Mouse (Mus musculus): ENCODE results near the gene Arf4. TPM values are rescaled to one million over a fixed set of nuclear protein-coding genes. Genes with fewer than 3 reads are reported as not detected.

Arf4 gene
- 611 and 662 TPM in 2 replicates for polyA plus RNA-seq (2014; fragmentation: Nextera tagmentation; extraction: Ambion mirVana)

DNA sequence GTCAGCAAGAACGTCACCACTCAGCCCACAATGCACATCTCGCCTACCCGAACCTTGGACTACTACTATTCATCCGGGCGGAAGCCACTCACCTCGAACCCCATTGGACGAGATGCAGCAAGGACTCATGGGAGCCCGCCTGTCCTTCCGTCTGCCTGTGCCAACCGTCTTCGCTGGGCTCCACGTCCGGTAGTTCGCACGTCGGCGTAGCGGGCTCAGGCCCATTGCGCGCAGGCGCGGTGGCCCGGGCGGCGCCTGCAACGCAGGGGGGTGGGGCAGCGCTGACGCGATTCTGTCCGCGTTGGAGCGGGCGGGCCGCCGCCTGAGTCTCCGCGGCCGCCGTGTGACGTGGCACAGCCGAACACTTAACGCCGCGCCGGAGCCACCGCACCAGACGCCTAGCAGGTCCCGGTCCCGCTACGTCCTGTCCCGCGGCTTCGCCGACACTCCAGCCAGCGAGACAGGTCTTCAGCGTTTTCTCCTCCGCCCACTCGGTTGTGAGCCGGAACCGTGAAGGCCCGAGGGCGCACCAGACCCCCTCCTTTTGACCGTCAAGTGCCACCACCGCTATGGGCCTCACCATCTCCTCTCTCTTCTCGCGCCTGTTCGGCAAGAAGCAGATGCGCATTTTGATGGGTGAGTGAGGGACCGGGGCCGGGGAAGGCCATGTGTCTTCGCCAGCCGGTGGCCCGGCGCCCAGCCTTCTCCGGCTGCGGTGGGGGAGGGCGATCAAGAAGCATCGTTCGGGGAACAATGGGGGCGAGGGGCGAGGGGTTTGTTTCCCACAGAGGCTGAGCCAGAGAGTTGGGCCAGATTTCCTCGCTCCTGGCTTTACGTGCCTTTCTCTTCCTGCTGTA lies at the start of gene Arf4:
TSS of gene Arf4 (plus strand) at position 224 of the 857 bp plus-strand sequence.
- 1% methylated on average over 82 of the region's 83 CpGs for WGBS
- Histone ChIP-seq H3K36me3 (replicated peaks; ENCODE audit: control insufficient read depth, insufficient read depth, low read depth, low read length) (no peaks in the 10 kb centered on the region), H3K27me3 (ENCODE audit: control insufficient read depth, insufficient read depth, low read length) (no peaks in the 10 kb centered on the region), H3K27ac (replicated peaks; ENCODE audit: low read depth, low read length) (peak within 1 kb of the TSS; percentile 92), H3K4me1 (ENCODE audit: control insufficient read depth, insufficient read depth, low read length) (no peaks in the 10 kb centered on the region), H3K4me2 (ENCODE audit: low read depth, low read length) (peak within 1 kb of the TSS; percentile 55), H3K4me3 (ENCODE audit: low read depth, low read length) (peak within 1 kb of the TSS; percentile 95), H3K9ac (replicated peaks; ENCODE audit: low read length) (peak within 1 kb of the TSS; percentile 94), H3K9me3 (replicated peaks; ENCODE audit: control insufficient read depth, low read length) (no peaks in the 10 kb centered on the region)
- DNase-seq (ENCODE audit: low spot score) (peak; percentile 97), ATAC-seq (replicated peaks; ENCODE audit: insufficient number of reproducible peaks, low FRiP score, low TSS enrichment, low read depth) (peak; percentile 98)

- no peak overlapping the region for H3K27ac ChIP-seq (replicated peaks; ENCODE audit: low read depth, low read length)
- H3K9me3 ChIP-seq (replicated peaks; ENCODE audit: control insufficient read depth, low read length): no peaks in the 10 kb centered on the region
- no peaks in the 10 kb centered on the region; the same call in 1 of the 2 replicates for H3K36me3 ChIP-seq (replicated peaks; ENCODE audit: control insufficient read depth, insufficient read depth, low read depth, low read length)
- ATAC-seq (replicated peaks; ENCODE audit: insufficient number of reproducible peaks, low FRiP score, low TSS enrichment, low read depth) (no peak), DNase-seq (ENCODE audit: low spot score) (no peak)
- H3K27me3 ChIP-seq (ENCODE audit: control insufficient read depth, insufficient read depth, low read length): no peaks in the 10 kb centered on the region
- no peaks in the 10 kb centered on the region for H3K4me1 ChIP-seq (ENCODE audit: control insufficient read depth, insufficient read depth, low read length)
- no peak overlapping the region for H3K9ac ChIP-seq (replicated peaks; ENCODE audit: low read length)
- no peak overlapping the region for H3K4me2 ChIP-seq (ENCODE audit: low read depth, low read length)
- H3K4me3 ChIP-seq (ENCODE audit: low read depth, low read length): no peak overlapping the region
Observed at GRCm38 (mm10) chr14:26591353-26591752, 46.5 kb upstream of the Arf4 start.

GRCm38 (mm10) chr14:26593281-26593895 lies 44.5 kb upstream of the Arf4 start:
- Histone ChIP-seq H3K4me1 (ENCODE audit: control insufficient read depth, insufficient read depth, low read length) (no peaks in the 10 kb centered on the region), H3K4me2 (ENCODE audit: low read depth, low read length) (no peak overlapping the region), H3K27ac (replicated peaks; ENCODE audit: low read depth, low read length) (no peak overlapping the region), H3K9ac (replicated peaks; ENCODE audit: low read length) (no peak overlapping the region), H3K27me3 (ENCODE audit: control insufficient read depth, insufficient read depth, low read length) (no peaks in the 10 kb centered on the region), H3K4me3 (ENCODE audit: low read depth, low read length) (no peak overlapping the region), H3K36me3 (replicated peaks; ENCODE audit: control insufficient read depth, insufficient read depth, low read depth, low read length) (no peaks in the 10 kb centered on the region; the same call in none of the 2 replicates), H3K9me3 (replicated peaks; ENCODE audit: control insufficient read depth, low read length) (no peaks in the 10 kb centered on the region)
- 84% methylated on average over 2 of the region's 2 CpGs for WGBS
- DNase-seq (ENCODE audit: low spot score) (no peak), ATAC-seq (replicated peaks; ENCODE audit: insufficient number of reproducible peaks, low FRiP score, low TSS enrichment, low read depth) (no peak)

DNA sequence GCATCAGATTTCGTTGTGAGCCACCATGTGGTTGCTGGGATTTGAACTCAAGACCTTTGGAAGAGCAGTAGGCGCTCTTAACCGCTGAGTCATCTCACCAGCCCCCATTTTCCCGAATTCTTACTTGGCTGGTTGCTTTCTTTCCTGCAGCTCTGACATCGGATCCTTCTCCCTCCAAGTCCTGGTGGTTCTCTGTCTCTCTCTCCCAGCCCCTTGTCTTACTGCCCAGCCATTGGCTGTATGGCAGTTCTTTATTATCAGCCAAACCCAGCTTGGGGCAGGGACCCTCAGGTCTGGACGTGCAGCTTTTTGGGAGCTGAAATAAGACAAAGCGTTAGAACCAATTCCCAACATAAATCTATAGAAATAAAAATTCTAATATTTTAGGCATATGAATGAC lies 42.7 kb upstream of the Arf4 start:
- Histone ChIP-seq H3K4me3 (ENCODE audit: low read depth, low read length) (no peak overlapping the region), H3K4me1 (ENCODE audit: control insufficient read depth, insufficient read depth, low read length) (no peaks in the 10 kb centered on the region), H3K4me2 (ENCODE audit: low read depth, low read length) (no peak overlapping the region), H3K27ac (replicated peaks; ENCODE audit: low read depth, low read length) (no peak overlapping the region), H3K9ac (replicated peaks; ENCODE audit: low read length) (no peak overlapping the region), H3K36me3 (replicated peaks; ENCODE audit: control insufficient read depth, insufficient read depth, low read depth, low read length) (no peaks in the 10 kb centered on the region; the same call in none of the 2 replicates), H3K9me3 (replicated peaks; ENCODE audit: control insufficient read depth, low read length) (no peaks in the 10 kb centered on the region), H3K27me3 (ENCODE audit: control insufficient read depth, insufficient read depth, low read length) (no peaks in the 10 kb centered on the region)
- WGBS: 92% methylated on average over 7 of the region's 7 CpGs
- ATAC-seq (replicated peaks; ENCODE audit: insufficient number of reproducible peaks, low FRiP score, low TSS enrichment, low read depth): no peak
- DNase-seq (ENCODE audit: low spot score): no peak

DNA sequence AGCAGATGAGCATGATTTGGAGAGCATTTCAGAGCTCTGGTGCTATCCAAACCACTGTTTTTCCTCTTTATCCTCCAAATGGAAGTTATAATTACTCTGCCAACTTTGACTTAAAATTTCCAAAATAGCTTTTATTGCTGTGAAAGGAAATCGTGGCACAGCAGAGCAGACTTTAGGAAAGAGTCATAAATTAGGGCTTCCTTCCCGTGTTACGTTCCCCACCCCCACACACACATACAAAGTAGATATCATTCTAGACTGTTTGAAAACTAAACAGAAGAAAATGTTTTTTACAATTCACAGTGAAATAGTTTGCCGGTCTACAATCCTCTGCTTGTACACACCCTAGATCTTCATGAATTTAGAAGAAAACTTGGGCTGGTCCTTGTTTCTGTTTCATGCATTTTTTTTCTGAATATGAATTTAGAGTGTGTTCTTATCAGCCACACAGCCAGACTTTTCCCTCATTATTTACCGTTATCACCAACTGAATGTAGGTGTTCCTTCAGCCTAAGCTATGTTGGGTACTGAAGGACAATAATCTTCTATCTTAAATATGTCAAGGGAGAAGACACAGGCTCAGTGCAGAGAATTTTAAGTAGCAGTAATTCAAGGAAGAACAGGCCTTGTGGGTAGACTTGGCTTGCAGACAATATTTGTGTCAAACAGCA lies 42.0 kb upstream of the Arf4 start:
- no peak overlapping the region for H3K27ac ChIP-seq (replicated peaks; ENCODE audit: low read depth, low read length)
- H3K9me3 ChIP-seq (replicated peaks; ENCODE audit: control insufficient read depth, low read length): no peaks in the 10 kb centered on the region
- DNase-seq (ENCODE audit: low spot score): no peak
- H3K36me3 ChIP-seq (replicated peaks; ENCODE audit: control insufficient read depth, insufficient read depth, low read depth, low read length): no peaks in the 10 kb centered on the region; the same call in none of the 2 replicates
- no peak overlapping the region for H3K9ac ChIP-seq (replicated peaks; ENCODE audit: low read length)
- no peak overlapping the region for H3K4me2 ChIP-seq (ENCODE audit: low read depth, low read length)
- ATAC-seq (replicated peaks; ENCODE audit: insufficient number of reproducible peaks, low FRiP score, low TSS enrichment, low read depth): no peak
- WGBS: 89% methylated on average over 5 of the region's 5 CpGs
- H3K4me1 ChIP-seq (ENCODE audit: control insufficient read depth, insufficient read depth, low read length): no peaks in the 10 kb centered on the region
- no peaks in the 10 kb centered on the region for H3K27me3 ChIP-seq (ENCODE audit: control insufficient read depth, insufficient read depth, low read length)
- H3K4me3 ChIP-seq (ENCODE audit: low read depth, low read length): no peak overlapping the region

DNA sequence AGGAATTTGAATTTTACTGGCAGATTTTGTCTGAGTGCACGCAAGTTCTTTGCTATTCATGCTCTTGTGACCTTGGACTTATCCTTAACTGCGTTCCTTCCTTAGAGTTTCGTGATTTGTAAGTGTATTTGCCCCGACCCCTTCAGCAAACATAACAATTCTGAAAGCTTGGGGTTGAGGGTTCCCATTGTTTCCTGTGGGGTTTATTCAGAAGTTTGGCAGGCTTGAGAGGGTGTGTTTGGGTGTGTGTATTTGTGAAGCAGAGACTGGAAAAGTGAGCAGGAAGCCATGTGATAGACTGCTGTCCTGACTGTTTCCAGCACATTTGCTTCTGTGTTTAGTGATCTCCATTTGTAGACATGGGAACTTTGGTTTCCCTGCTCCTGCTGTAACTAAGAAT lies 32.5 kb upstream of the Arf4 start:
- no peaks in the 10 kb centered on the region; the same call in 1 of the 2 replicates for H3K36me3 ChIP-seq (replicated peaks; ENCODE audit: control insufficient read depth, insufficient read depth, low read depth, low read length)
- H3K9ac ChIP-seq (replicated peaks; ENCODE audit: low read length): no peak overlapping the region
- no peak overlapping the region for H3K4me3 ChIP-seq (ENCODE audit: low read depth, low read length)
- 89% methylated on average over 4 of the region's 4 CpGs for WGBS
- no peaks in the 10 kb centered on the region for H3K27me3 ChIP-seq (ENCODE audit: control insufficient read depth, insufficient read depth, low read length)
- no peaks in the 10 kb centered on the region for H3K4me1 ChIP-seq (ENCODE audit: control insufficient read depth, insufficient read depth, low read length)
- no peak for ATAC-seq (replicated peaks; ENCODE audit: insufficient number of reproducible peaks, low FRiP score, low TSS enrichment, low read depth)
- DNase-seq (ENCODE audit: low spot score): no peak
- no peaks in the 10 kb centered on the region for H3K9me3 ChIP-seq (replicated peaks; ENCODE audit: control insufficient read depth, low read length)
- H3K27ac ChIP-seq (replicated peaks; ENCODE audit: low read depth, low read length): no peak overlapping the region
- no peak overlapping the region for H3K4me2 ChIP-seq (ENCODE audit: low read depth, low read length)

DNA sequence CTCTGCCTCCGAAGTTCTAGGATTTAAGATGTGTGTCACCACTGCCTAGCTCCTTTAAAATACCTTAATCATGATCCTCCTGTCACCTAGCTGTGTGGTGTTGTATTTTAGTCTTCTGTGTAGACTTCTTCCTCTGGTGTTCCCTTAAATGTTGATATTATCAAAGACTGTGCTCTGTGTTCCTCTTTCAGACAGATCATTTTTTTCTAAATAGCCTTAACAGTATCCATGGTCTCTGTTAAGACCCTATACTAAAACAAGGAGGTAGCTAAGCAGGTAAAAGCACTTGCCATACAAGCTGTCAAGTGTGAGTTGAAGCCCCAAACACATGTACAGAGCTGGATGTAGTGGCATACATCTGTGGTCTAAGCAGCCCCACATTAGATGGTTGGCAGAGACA lies 28.2 kb upstream of the Arf4 start:
- Histone ChIP-seq H3K4me1 (ENCODE audit: control insufficient read depth, insufficient read depth, low read length) (no peaks in the 10 kb centered on the region), H3K4me3 (ENCODE audit: low read depth, low read length) (no peak overlapping the region), H3K27me3 (ENCODE audit: control insufficient read depth, insufficient read depth, low read length) (no peaks in the 10 kb centered on the region), H3K9me3 (replicated peaks; ENCODE audit: control insufficient read depth, low read length) (no peaks in the 10 kb centered on the region), H3K36me3 (replicated peaks; ENCODE audit: control insufficient read depth, insufficient read depth, low read depth, low read length) (no peaks in the 10 kb centered on the region; the same call in 1 of the 2 replicates), H3K9ac (replicated peaks; ENCODE audit: low read length) (no peak overlapping the region), H3K4me2 (ENCODE audit: low read depth, low read length) (no peak overlapping the region), H3K27ac (replicated peaks; ENCODE audit: low read depth, low read length) (no peak overlapping the region)
- no peak for ATAC-seq (replicated peaks; ENCODE audit: insufficient number of reproducible peaks, low FRiP score, low TSS enrichment, low read depth)
- WGBS: 94% methylated on average over 1 of the region's 1 CpGs
- no peak for DNase-seq (ENCODE audit: low spot score)
